Mouse (Mus musculus) mature B cell (primary cell): ENCODE measurements at regions not wholly inside any gene's neighbourhood (a gene's known extent, or its start where the extent isn't known, plus 50 kb on each side); places are given as distances from the start of the nearest gene placed in this dataset.

Experiments used
- in situ Hi-C: fragments of 300-500 bp; cut with MboI; formaldehyde crosslinking; loops from 2 replicates; pipeline ENCODE4 v1.14.3; 2019

DNA sequence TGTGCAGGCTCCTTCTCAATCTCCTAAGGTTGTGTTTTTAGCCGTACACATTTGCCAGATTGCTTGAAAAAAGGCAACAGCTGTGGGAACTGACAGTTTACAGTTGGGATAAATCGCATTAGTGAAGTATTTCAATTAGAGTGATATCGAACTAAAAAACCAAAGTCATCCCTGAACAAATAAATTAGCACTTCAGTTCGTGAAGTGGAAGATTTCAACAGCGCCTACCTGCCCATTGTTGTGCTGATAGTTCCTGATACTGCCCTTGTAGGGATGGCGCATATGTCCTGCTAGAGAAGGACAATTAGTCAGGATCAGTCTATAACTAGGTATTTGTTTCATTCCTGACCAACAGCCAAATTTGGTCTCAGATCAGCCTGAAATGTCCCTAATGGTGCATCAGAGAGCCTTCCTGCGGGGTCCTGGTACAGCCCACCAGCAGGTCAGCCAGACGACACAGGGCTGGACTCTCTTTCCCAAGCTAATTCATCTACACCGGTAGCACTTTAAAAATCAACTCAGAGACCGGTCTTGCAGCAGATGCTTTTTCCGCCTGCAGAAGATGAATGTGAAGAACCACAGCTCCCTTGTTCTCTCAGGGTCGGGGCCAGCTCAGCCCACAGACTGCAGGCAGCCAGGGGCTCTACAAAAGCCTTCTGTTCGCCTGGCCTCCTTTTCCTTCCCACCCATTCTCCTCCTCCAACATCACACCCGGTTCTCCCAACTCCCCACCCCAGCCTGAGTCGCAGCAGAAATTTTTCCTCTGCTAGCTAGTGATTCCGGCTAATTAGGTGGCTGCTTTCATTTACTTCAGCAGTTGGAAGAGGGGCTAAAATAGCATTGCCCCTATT, 146.1 kb downstream of the Psat1 start:
- in situ Hi-C loops, result no loop called here

- in situ Hi-C loops, result no loop called here
Observed at GRCm38 (mm10) chr19:15796466-15796865, 150.7 kb downstream of the Psat1 start.

DNA sequence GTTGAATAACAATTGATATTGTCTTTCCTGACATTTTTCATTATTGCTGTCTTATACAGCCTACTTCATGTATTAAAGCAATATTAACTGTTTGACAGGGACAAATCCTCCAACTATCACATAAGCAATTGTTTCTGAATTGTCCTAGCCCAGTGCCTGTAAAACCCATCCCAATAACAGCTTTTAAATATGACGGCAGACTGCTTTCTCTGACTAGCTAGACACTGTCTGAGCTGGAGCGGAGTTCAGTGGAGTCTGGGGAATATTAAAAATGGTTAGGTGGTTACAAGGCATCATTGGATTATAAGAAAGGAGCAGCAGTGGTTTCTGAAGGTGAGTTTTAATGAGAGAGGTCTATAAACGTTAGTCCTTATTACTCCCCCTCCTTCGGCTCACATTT, 155.2 kb downstream of the Psat1 start:
- in situ Hi-C loops, result no loop called here

GRCm38 (mm10) chr19:15791264-15791913, 155.7 kb downstream of the Psat1 start:
- in situ Hi-C loops, result no loop called here

- in situ Hi-C loops, result no loop called here
Observed at GRCm38 (mm10) chr19:15790620-15791263, 156.4 kb downstream of the Psat1 start.

DNA sequence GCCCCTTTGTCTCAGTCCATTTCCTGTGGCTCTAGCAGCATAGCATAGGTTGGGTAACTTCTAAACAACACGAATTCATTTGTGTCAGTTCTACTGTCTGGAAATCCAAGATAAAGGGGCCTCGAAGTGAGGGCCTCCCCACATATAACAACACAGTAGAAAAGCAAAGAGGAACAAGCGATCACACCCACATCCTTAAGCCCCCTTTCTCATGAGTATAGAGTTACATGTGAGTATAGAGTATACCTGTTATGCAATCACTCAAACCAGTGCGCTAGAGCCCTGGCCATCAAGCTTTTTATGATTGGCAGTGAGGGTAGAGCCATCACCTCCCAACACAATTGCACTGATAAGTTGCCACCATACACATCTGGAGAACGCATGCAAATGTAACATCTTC, 157.4 kb downstream of the Psat1 start:
- in situ Hi-C loops, result no loop called here

DNA sequence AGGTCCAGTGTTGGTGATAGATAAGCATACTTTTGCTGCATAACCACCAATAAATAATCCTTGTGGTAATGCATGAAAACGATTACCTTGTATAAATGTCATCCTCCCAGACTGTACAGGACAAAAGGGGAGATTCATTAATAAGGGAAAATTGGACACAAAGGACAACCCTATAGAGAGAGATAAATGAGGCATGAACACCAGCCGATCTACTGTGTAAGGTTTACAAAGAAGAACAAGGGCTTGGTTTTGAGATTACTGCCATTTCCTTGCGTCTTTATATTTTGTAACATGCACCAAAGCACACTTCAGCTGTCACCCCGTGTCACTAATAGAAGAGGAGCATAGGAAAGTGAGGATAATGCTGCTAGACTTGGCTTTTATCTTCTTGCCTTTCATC, 162.5 kb downstream of the Psat1 start:
- in situ Hi-C loops, result no loop called here

DNA sequence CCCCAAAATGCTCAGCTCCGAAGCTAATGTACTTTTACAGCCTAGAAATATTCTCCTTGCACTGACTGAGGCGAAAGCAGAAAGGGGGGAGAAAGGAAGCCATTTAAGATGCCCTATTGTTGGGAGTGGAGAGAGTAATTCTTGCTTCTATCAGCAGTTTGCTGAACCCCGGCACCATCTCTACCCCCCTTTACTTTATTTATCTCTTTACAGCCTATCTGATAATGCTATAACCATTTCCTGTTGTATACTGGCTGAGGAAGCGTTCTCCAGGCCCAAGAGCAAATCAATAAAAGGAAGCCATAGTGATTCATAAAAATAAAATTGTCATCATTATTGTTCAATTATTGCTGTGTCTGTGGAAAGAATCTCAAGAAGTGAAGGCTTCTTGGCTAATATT, 177.5 kb downstream of the Psat1 start:
- in situ Hi-C loops, result no loop called here

DNA sequence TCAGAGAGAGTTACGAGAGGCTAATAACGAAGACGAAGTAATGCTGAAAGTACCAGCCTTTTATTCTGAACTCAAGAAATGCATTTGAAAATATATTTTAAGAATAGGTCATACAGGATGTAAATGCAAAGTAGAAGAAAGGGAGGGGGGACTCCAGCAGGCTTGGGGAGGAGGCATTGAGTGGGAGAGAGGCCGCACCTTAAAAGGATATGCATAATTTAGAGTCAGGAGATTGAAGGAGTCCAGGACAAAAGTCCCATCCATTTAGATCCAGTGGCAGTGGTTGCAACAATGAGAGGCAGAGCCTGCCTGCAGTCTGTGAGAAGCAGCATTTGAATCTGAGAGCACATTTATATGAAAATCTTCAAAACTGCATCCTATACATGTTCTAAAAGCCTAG, 186.1 kb downstream of the Psat1 start:
- in situ Hi-C loops, result no loop called here

DNA sequence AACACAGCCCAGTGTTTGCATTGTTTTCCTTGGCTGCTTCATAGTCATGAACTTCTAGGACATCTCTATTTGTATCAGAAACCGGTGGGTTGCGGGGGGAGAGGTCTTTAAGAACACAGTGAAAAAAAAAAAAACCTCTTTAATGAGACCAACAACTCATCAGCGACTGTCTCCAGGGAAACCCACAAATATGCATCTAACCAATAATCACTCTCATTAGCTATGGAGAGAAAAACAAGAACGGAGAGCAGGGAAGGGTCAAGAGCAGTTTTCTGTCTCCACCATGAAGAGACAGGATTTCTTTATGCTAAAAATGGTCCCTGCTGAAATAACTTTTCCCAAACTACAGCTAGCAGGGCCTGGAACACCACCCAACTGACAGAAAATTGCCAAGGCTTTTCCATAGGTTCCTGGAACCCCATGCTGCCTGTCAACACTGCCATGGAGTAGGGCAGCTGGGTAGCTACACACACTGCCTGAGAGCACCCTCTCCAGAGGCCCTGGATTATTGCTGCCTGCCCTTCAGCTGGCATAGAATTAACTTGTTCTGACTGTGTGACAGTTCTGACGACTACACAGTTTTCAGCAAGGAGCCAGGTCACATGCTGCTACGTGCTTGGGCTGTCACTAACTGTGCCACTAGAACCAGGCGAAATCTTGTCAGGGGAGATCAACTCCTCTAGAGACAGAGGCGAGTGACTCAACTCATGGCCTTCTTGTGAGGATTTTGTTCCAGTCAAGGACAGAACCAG, 201.9 kb downstream of the Psat1 start:
- in situ Hi-C loops, result no loop called here

GRCm38 (mm10) chr19:15736200-15736599, 210.9 kb downstream of the Psat1 start:
- in situ Hi-C loops, result no loop called here

DNA sequence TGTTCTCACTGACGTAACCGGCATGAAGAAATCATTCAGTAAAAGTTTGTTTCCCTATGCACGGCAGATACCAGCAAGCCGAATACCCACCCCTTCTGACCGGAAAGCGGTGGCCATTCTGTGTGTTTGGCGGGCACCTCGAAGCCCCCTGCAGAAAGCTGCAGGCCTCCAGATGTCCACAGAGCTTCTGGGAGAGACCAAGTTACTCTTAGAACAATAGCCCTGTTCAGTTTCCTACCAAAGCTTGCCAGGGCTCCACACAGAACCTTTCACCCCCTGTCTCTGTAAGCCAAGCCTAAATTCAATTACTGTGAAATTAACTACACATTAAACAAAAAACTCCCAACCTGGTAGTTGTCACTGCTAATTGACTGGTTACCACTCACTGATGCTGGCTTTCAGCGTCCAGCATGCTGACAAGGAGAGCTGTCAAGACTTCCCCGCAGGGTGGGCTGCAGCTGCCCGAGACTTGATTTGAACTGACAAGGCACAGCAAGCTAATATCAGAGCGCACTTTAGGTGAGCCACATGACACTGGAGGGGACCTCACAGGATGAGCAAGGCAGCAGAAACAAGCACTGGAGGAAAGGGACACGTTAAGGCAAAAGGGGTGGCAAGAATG, 220.2 kb downstream of the Psat1 start:
- in situ Hi-C loops, result no loop called here

DNA sequence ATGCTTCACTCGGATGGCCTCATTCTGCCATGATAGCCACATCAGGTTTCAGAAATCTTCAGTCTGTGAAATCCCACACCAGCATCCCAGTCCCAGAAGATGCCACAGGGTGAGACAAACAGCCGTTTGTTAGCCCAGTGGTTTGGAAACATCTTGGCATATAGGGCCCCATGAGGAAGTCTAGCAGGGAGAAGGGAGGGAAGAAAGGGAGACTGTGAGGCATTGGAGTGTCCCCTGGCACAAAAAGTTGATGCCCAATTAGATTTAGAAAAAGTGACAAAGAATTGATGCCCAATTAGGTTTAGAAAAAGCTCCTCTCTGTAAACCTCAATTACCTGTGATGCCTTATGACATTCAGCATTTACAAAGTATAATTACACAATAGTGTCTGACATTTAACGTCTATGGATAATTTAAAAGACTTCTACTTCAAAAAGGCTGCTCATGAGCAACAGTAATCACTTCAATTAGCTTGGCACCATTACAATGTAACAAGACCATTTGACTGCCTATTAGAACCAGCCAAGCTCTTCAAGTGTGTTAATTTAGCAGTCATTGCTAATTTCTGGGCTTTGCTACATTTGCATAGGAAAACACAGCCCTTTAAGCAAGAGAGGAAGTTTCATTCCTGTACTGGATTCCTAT, 254.6 kb downstream of the Psat1 start:
- in situ Hi-C loops, result no loop called here

GRCm38 (mm10) chr19:15669996-15670395, 277.1 kb downstream of the Psat1 start:
- in situ Hi-C loops, result no loop called here

GRCm38 (mm10) chr19:15669541-15669940, 277.6 kb downstream of the Psat1 start:
- in situ Hi-C loops, result no loop called here

GRCm38 (mm10) chr19:15668624-15669016, 278.5 kb downstream of the Psat1 start:
- in situ Hi-C loops, result no loop called here

- in situ Hi-C loops, result no loop called here
Observed at GRCm38 (mm10) chr19:15667889-15668623, 279.1 kb downstream of the Psat1 start.

DNA sequence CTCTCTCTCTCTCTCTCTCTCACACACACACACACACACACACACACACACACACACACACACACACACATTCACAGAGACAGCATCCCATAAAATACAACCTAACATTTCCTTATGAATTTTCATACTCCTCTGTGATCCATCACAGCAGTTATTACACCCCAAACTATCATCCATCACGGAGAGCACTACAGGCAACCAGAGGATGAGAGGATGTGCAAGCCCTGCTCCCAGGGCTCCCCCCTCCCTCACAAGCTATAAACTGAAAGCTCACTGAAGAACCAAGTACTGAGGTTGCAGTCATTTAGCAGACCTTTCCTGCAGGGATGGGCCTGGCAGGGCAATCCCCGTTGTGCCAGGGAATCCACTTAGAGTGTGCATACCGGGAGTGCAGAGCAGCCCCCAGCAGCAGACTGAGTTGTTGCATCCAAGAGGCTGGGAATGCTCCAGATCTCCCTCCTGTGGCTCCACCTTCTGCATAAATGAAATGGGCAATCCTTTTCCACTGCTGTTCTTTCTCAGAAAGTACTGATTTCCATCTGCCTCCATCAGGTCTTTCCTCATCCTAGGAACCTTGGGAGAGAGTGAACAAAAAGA, 283.4 kb downstream of the Psat1 start:
- in situ Hi-C loops, result no loop called here

GRCm38 (mm10) chr19:15658611-15659010, 288.5 kb downstream of the Psat1 start:
- in situ Hi-C loops, result no loop called here

- in situ Hi-C loops, result no loop called here
Observed at GRCm38 (mm10) chr19:15657846-15658245, 289.3 kb downstream of the Psat1 start.
